Mouse (Mus musculus) splenic B cell, adult 2 months (primary cell): ENCODE measurements at regions not wholly inside any gene's neighbourhood (a gene's known extent, or its start where the extent isn't known, plus 50 kb on each side); places are given as distances from the start of the nearest gene placed in this dataset.

Source experiments
- DNase-seq: peaks from one replicate; pipeline ENCODE4 v3.0.0-alpha.2; 2011; ENCODE audit warnings: low read depth, low spot score
- H3K27me3 ChIP-seq: 2 replicates; pipeline ENCODE4 v1.6.1; 2012; ENCODE audit warnings: mild to moderate bottlenecking, low read length, moderate library complexity, mixed read lengths; ENCODE audit not compliant: control insufficient read depth, poor library complexity, insufficient read depth, severe bottlenecking
- H3K36me3 ChIP-seq: 2 replicates; pipeline ENCODE4 v1.6.1; 2012; ENCODE audit warnings: mild to moderate bottlenecking, low read length, moderate library complexity, mixed read lengths; ENCODE audit not compliant: control insufficient read depth, poor library complexity, insufficient read depth, severe bottlenecking

DNA sequence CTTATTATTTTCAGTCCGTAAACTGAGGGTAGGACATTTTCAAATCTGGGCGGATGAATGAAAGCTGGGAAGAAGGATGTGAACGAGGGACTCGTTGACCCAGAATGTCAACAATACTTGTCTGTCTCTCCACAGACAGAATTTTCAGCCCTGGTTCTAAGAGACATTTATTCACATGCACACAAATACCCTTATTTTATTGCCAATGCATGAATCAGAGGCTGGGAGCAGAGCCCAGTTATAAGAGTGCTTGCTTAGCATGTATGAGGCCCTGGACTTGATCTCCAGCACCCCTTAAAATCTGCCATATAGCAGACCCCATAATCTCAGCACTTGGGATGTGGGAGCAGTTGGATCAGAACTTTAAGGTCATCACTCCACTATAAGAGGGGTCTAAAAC, 384.8 kb upstream of the Mpdz start:
- no peaks in the 10 kb centered on the region for H3K36me3 ChIP-seq
- DNase-seq = no peak
- H3K27me3 ChIP-seq = no peaks in the 10 kb centered on the region

GRCm38 (mm10) chr4:81825966-81826365, 383.4 kb upstream of the Mpdz start:
- Histone ChIP-seq H3K27me3 (no peaks in the 10 kb centered on the region), H3K36me3 (no peaks in the 10 kb centered on the region)
- DNase-seq = no peak

- Histone ChIP-seq H3K36me3 (no peaks in the 10 kb centered on the region), H3K27me3 (no peaks in the 10 kb centered on the region)
- DNase-seq = no peak
Observed at GRCm38 (mm10) chr4:81823566-81823965, 381.0 kb upstream of the Mpdz start.

- Histone ChIP-seq H3K36me3 (no peaks in the 10 kb centered on the region), H3K27me3 (no peaks in the 10 kb centered on the region)
- DNase-seq = no peak
Observed at GRCm38 (mm10) chr4:81789274-81789673, 346.7 kb upstream of the Mpdz start.

GRCm38 (mm10) chr4:81788636-81789035, 346.0 kb upstream of the Mpdz start:
- no peaks in the 10 kb centered on the region for H3K27me3 ChIP-seq
- no peak for DNase-seq
- H3K36me3 ChIP-seq = no peaks in the 10 kb centered on the region

GRCm38 (mm10) chr4:81781971-81782370, 339.4 kb upstream of the Mpdz start:
- H3K36me3 ChIP-seq = no peaks in the 10 kb centered on the region
- no peak for DNase-seq
- no peaks in the 10 kb centered on the region for H3K27me3 ChIP-seq

GRCm38 (mm10) chr4:81766705-81767104, 324.1 kb upstream of the Mpdz start:
- no peak for DNase-seq
- no peaks in the 10 kb centered on the region for H3K27me3 ChIP-seq
- no peaks in the 10 kb centered on the region for H3K36me3 ChIP-seq

DNA sequence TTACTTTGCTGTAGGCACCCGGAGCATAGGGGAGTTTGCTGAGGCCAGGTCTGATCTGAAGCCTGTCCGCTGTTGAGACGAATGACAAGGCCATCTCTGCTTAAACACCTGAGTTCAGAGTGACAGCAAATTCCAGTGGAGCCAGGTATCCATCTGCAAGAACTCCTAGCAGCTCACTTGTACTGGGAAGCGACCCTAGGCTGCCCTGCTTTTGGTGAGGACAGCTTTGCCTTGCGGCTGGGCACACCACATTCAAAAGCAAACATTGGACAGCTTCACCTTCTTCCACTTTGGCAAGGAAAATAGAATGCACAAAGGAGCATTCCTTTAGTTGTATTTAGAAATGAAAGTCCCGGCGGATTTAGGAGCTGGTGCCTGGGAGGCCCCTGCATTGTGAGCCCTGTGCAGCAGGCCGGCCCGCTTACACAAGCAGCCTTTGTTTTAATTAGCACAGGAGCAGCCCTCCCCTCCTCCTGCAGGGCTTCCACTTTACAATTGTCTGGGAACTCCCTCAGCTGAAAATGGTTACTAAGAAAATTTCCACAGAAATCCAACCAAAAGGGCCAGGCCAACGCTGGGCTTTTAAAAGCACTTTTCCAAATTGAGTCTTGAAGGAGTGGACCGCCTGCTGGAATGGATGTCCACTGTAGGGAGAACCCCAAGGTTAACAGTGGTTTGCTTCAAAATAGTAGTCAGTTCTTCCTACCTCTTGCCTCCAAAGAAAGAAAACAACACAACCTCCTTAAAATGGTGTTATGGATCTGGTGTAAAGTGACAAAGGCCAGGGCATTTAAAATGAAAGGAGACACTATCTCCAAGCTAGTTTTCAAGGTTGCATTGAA, 321.6 kb upstream of the Mpdz start:
- no peak for DNase-seq
- no peaks in the 10 kb centered on the region for H3K36me3 ChIP-seq
- no peaks in the 10 kb centered on the region for H3K27me3 ChIP-seq

- DNase-seq = no peak
- Histone ChIP-seq H3K36me3 (no peaks in the 10 kb centered on the region), H3K27me3 (no peaks in the 10 kb centered on the region)
Observed at GRCm38 (mm10) chr4:81763311-81764025, 320.9 kb upstream of the Mpdz start.

- no peaks in the 10 kb centered on the region for H3K27me3 ChIP-seq
- no peaks in the 10 kb centered on the region for H3K36me3 ChIP-seq
- no peak for DNase-seq
Observed at GRCm38 (mm10) chr4:81762592-81763229, 320.1 kb upstream of the Mpdz start.

DNA sequence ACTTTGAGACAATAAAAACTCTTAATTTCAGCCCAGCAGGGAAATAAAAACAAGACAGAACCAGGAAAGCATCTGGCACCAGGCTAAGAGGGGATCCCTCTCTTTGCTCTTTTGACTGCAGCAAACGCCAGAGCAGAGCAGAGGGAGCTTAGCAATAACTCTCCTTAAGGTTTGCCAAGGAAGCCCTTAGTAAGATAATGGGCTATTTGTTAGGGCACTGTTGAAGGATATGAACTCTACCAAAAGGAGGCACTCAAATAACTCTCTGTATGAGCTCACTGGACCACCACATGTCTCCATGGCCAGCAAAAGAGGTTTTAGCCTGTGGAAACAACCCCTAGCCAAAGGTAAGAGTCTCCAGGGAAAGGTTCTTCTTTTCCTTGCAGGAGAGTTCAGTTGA, 315.3 kb upstream of the Mpdz start:
- H3K27me3 ChIP-seq = no peaks in the 10 kb centered on the region; the same call in 1 of the 2 replicates
- DNase-seq = no peak
- no peaks in the 10 kb centered on the region for H3K36me3 ChIP-seq

DNA sequence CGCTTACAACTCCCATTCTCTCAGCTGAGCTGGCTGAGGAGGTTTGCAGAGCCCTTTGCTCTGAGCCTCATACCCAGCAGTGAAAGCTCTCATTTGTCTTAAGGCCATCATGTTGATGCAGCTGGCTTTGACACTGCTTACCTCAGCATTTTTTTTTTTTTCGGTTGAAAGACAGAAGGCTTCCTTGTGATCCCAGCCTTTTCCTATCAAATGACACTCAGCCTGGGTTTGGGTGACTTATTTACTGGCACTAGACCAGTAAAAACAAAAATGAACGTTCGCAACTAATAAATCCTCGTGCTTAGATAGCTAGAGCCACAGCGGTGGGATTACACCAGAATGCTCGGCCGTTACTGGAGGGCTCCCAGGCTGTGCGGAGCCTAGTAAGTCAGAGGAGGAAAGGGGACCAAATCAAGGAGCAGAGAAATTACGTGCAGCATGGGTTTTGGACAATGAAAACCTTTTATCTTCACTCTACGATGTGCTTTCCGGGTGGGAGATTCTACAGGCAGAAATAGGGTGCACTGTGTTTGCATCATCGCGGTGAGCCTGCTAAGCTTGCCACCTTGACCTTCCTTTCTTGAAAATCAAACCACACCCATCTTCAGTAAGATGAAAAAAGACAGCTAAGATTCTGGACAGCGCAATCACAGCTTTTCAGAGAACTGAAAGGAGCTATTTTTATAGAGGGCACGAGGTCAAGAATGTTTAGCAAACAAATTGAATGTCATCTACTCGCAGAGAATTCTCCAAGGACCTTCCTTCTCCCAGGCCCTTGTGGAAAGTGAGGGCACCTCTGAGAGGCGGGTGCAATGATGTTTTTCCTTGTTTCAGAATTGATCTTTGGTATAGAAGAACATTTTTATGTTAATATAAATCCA, 302.3 kb upstream of the Mpdz start:
- no peaks in the 10 kb centered on the region for H3K27me3 ChIP-seq
- H3K36me3 ChIP-seq = no peaks in the 10 kb centered on the region

DNA sequence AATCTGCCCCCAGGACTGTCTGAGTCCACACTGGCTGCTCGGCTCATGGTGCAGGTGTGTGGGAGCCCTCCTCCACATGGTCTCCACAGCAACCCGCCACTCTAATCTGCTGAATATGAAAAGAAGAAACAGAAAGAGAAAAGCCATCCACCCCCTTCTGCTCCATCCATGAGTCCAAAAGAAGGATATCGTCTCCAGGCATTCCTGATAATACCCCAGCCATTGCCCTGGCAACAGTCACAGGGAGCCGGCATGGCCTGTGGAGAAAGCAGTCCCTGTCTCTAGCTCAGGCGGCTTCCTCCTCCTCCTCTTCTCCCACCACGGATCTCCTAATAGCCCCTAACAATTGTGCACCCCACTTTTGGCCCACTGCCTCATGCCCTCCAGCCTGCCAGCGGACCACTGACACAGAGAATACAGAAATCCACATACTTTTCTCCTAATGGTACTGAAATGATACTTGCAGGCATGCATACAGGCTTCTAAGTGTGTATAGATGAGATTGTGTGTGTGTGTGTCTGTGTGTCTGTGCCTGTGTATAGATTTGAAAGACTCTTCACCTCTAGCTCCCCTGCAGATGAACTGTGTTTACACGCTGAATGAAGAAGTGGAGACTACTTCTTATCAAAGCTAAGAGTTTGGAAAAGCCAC, 301.5 kb upstream of the Mpdz start:
- Histone ChIP-seq H3K36me3 (no peaks in the 10 kb centered on the region), H3K27me3 (no peaks in the 10 kb centered on the region)
- DNase-seq = no peak

More for the DNA sequence above, 302.3 kb upstream of the Mpdz start:
- DNase-seq = no peak
